Mouse (Mus musculus) E14TG2a.4 (cell line): ENCODE data around the gene Glis1.

Experiments
- CTCF ChIP-seq: conservative IDR thresholded peaks from 2 replicates; pipeline ENCODE4 v1.5.1; 2014; ENCODE audit warnings: low read length
- POU5F1 ChIP-seq: IDR thresholded peaks from 2 replicates; pipeline ENCODE4 v1.6.1; 2014; ENCODE audit warnings: low read length, borderline replicate concordance

DNA sequence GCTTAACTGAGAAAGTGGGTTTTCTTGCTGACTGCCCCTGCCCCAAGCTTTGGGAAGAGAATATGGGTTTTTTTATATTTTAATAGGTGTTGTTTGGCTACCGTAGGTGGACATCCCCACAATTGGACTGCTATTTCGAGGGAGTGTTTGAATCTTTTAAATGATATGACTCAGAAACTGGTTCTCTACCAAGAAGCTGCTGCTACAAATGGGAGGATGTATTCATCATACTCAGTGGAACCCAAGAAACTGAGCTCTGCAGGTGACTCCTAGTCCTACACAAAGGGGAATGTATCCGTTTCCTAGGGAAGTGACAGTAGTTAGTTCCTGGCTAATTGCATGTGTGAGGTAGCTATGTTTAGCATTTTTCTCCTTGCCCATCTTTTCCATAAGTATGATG is 45.0 kb upstream of the Glis1 start:
- TF ChIP-seq CTCF, result no peak
- no peak for TF ChIP-seq POU5F1
